Mouse (Mus musculus) Patski (cell line): ENCODE results near the gene Cadm2. TPM values are rescaled to one million over a fixed set of nuclear protein-coding genes. Genes with fewer than 3 reads are reported as not detected.
A peak's percentile ranks its signal among the peaks of the same experiment; 100 is the strongest.

Source experiments
- ATAC-seq: fragments of 100-300 bp; one replicate; pipeline ENCODE4 v1.8.0; 2021
- CTCF ChIA-PET: fragments of 350-600 bp; sonication (Branson Sonifier 250); formaldehyde crosslinking; loops from one replicate; lab custom pipeline; 2022; ENCODE audit warnings: inconsistent platforms; lab: Charles Lee
- POLR2A ChIA-PET: fragments of 350-600 bp; sonication (Branson Sonifier 250); formaldehyde crosslinking; loops from one replicate; lab custom pipeline; 2022; ENCODE audit warnings: antibody characterized with exemption, inconsistent platforms; lab: Charles Lee
- DNase-seq: peaks from one replicate; pipeline ENCODE4 v3.0.0-alpha.2; 2011; ENCODE audit warnings: low read depth, low spot score
- H3K27me3 ChIP-seq: fragments of 371-371 bp; one replicate; pipeline ENCODE4 v1.5.1; 2021
- CTCF ChIP-seq: fragments of 100-300 bp; IDR thresholded peaks from one replicate; pipeline ENCODE4 v1.5.1; 2021
- in situ Hi-C: fragments of 300-500 bp; cut with MboI; formaldehyde crosslinking; loops from 3 replicates; pipeline ENCODE4 v1.11.1; 2018; ENCODE audit warnings: low pct_unique_long_range_greater_than_20kb, mixed read lengths
- polyA plus RNA-seq: library from polyadenylated mRNA; unstranded; gene quantifications from one replicate; pipeline ENCODE4 v1.2.3, GENCODE M21; 2021

The Cadm2 gene
- polyA plus RNA-seq, 1 experiment from 2014 or later, result 0.51 TPM

- POLR2A ChIA-PET, result no interaction called here
- no peak for TF ChIP-seq CTCF
- ATAC-seq (no peak), DNase-seq (no peak)
- no peaks in the 10 kb centered on the region for H3K27me3 ChIP-seq
- CTCF ChIA-PET, result interaction anchor here (1.1 to 1.7 kb wide), 2 partner anchors 14 to 18 kb away, joined by 4 to 6 read pairs; no protein-coding TSS in a partner anchor
- in situ Hi-C loops, result no loop called here
These were observed 720.0 kb downstream of the Cadm2 start for GRCm38 (mm10) chr16:66900664-66901063.

GRCm38 (mm10) chr16:66892359-66892758 lies 728.3 kb downstream of the Cadm2 start:
- no peak for TF ChIP-seq CTCF
- H3K27me3 ChIP-seq, result no peaks in the 10 kb centered on the region
- DNase-seq (no peak), ATAC-seq (no peak)
- CTCF ChIA-PET, result no interaction called here
- POLR2A ChIA-PET, result no interaction called here
- in situ Hi-C loops, result no loop called here

- DNase-seq (no peak), ATAC-seq (no peak)
- no peak for TF ChIP-seq CTCF
- in situ Hi-C loops, result no loop called here
- ChIA-PET POLR2A (no interaction called here), CTCF (interaction anchor here (0.9 to 1.4 kb wide), 2 partner anchors 11 to 23 kb away, joined by 4 read pairs; no protein-coding TSS in a partner anchor)
- no peaks in the 10 kb centered on the region for H3K27me3 ChIP-seq
These were observed 729.0 kb downstream of the Cadm2 start for GRCm38 (mm10) chr16:66891559-66892247.

GRCm38 (mm10) chr16:66889907-66890306 lies 730.8 kb downstream of the Cadm2 start:
- no peak for TF ChIP-seq CTCF
- no peaks in the 10 kb centered on the region for H3K27me3 ChIP-seq
- DNase-seq (peak; percentile 24), ATAC-seq (peak; percentile 82)
- ChIA-PET CTCF (interaction anchor here (1.0 kb wide), 1 partner anchor 10 kb away, joined by 3 read pairs; no protein-coding TSS in a partner anchor), POLR2A (no interaction called here)
- in situ Hi-C loops, result no loop called here

- DNase-seq, result no peak
- ChIA-PET POLR2A (no interaction called here), CTCF (interaction anchor here (2.0 kb wide), 1 partner anchor 18 kb away, joined by 4 read pairs; no protein-coding TSS in a partner anchor)
- no peaks in the 10 kb centered on the region for H3K27me3 ChIP-seq
- ATAC-seq, result peak; percentile 62
- in situ Hi-C loops, result no loop called here
- peak; percentile 77 for TF ChIP-seq CTCF
These were observed 738.1 kb downstream of the Cadm2 start for GRCm38 (mm10) chr16:66882597-66882996.

GRCm38 (mm10) chr16:66871201-66871600 lies 749.5 kb downstream of the Cadm2 start:
- ATAC-seq, result no peak
- DNase-seq, result no peak
- in situ Hi-C loops, result loop anchor here (10.0 kb wide), 1 partner anchor 904 kb away; no protein-coding TSS in a partner anchor
- H3K27me3 ChIP-seq, result peaks cover 4% of the 10 kb centered on the region
- POLR2A ChIA-PET, result no interaction called here
- CTCF ChIA-PET, result no interaction called here
- no peak for TF ChIP-seq CTCF

GRCm38 (mm10) chr16:66851047-66851446 lies 769.7 kb downstream of the Cadm2 start:
- no peaks in the 10 kb centered on the region for H3K27me3 ChIP-seq
- TF ChIP-seq CTCF, result no peak
- in situ Hi-C loops, result no loop called here
- CTCF ChIA-PET, result no interaction called here
- ATAC-seq, result no peak
- POLR2A ChIA-PET, result no interaction called here
- no peak for DNase-seq

GRCm38 (mm10) chr16:66824866-66825265 lies 795.8 kb downstream of the Cadm2 start:
- CTCF ChIA-PET, result no interaction called here
- ATAC-seq, result no peak
- POLR2A ChIA-PET, result no interaction called here
- TF ChIP-seq CTCF, result no peak
- in situ Hi-C loops, result no loop called here
- DNase-seq, result no peak
- no peaks in the 10 kb centered on the region for H3K27me3 ChIP-seq

- ATAC-seq, result no peak
- TF ChIP-seq CTCF, result no peak
- ChIA-PET CTCF (no interaction called here), POLR2A (no interaction called here)
- H3K27me3 ChIP-seq, result no peaks in the 10 kb centered on the region
- in situ Hi-C loops, result no loop called here
- no peak for DNase-seq
These were observed 809.2 kb downstream of the Cadm2 start for GRCm38 (mm10) chr16:66811495-66811894.

- in situ Hi-C loops, result no loop called here
- ChIA-PET CTCF (no interaction called here), POLR2A (no interaction called here)
- TF ChIP-seq CTCF, result no peak
- H3K27me3 ChIP-seq, result no peaks in the 10 kb centered on the region
- no peak for ATAC-seq
- no peak for DNase-seq
These were observed 822.5 kb downstream of the Cadm2 start for GRCm38 (mm10) chr16:66798204-66798603.

- TF ChIP-seq CTCF, result no peak
- CTCF ChIA-PET, result no interaction called here
- POLR2A ChIA-PET, result no interaction called here
- in situ Hi-C loops, result no loop called here
- ATAC-seq (no peak), DNase-seq (no peak)
- H3K27me3 ChIP-seq, result no peaks in the 10 kb centered on the region
These were observed 827.6 kb downstream of the Cadm2 start for GRCm38 (mm10) chr16:66793067-66793466.
